Comparison of ENCODE assay signal across 7 mouse cellular contexts in genomic region chr13:45454641-45455040, GRCm38 (mm10). TPM values are rescaled to one million over a fixed set of nuclear protein-coding genes. Genes with fewer than 3 reads are reported as not detected.
DNase-seq lines count a peak whose midpoint lies in the region; ATAC-seq and TF ChIP-seq lines count a peak whose summit lies in the region.

No protein-coding gene starts in this region.

- WGBS in thymus, adult 2 months = 25% methylated on average over 4 of the region's 4 CpGs
- 22% methylated on average over 4 of the region's 4 CpGs for WGBS in heart, embryonic 16.5 days
- 14% methylated on average over 4 of the region's 4 CpGs for WGBS in limb, embryonic 15.5 days

- H3K9ac ChIP-seq in heart, embryonic 16.5 days (ENCODE audit: low read length) = no peak overlapping the region; the same call in 1 of the 2 replicates
- H3K9ac ChIP-seq in limb, embryonic 15.5 days = no peak overlapping the region

- H3K9me3 ChIP-seq in heart, embryonic 16.5 days (replicated peaks; ENCODE audit: control insufficient read depth, low read length) = no peaks in the 10 kb centered on the region; the same call in 1 of the 2 replicates
- no peaks in the 10 kb centered on the region for H3K9me3 ChIP-seq in limb, embryonic 15.5 days

- no peak for DNase-seq in thymus, adult 2 months
- DNase-seq in thymus, postnatal 4 days = no peak
- no peak for DNase-seq in cerebellum, adult 11 months
- DNase-seq in right cerebral cortex, postnatal 10 days (ENCODE audit: low spot score in 2 of 2) = no peak
- no peak for DNase-seq in thymus, postnatal 0 days (ENCODE audit: low spot score)

- no peak for ATAC-seq in heart, embryonic 16.5 days (replicated peaks; ENCODE audit: extremely low read depth, insufficient read depth, low FRiP score)
- ATAC-seq in limb, embryonic 15.5 days (ENCODE audit: insufficient number of reproducible peaks, low FRiP score, low TSS enrichment, low read depth) = no peak

- H3K4me1 ChIP-seq in thymus, adult 2 months (replicated peaks; ENCODE audit: control insufficient read depth, insufficient read depth, low read length) = peaks cover 20% of the 10 kb centered on the region
- peaks cover 17% of the 10 kb centered on the region for H3K4me1 ChIP-seq in heart, embryonic 16.5 days (ENCODE audit: control insufficient read depth, insufficient read depth, low read length)
- H3K4me1 ChIP-seq in limb, embryonic 15.5 days = peaks cover 17% of the 10 kb centered on the region

- no peak for TF ChIP-seq POLR2A in thymus, adult 2 months (IDR thresholded peaks at IDR 0.05; ENCODE audit: control insufficient read depth, extremely low read depth, insufficient read depth, low read length, poor library complexity)

- peak overlapping the region; percentile 48; the same call in 1 of the 2 replicates for H3K27ac ChIP-seq in thymus, adult 2 months (ENCODE audit: control insufficient read depth, insufficient read depth, low read length)
- H3K27ac ChIP-seq in heart, embryonic 16.5 days (ENCODE audit: low read length) = peak overlapping the region; percentile 66
- peak overlapping the region; percentile 51 for H3K27ac ChIP-seq in limb, embryonic 15.5 days

- no peaks in the 10 kb centered on the region for H3K36me3 ChIP-seq in thymus, adult 2 months (ENCODE audit: control insufficient read depth, insufficient read depth, low read length)
- no peaks in the 10 kb centered on the region for H3K36me3 ChIP-seq in heart, embryonic 16.5 days (ENCODE audit: control insufficient read depth, insufficient read depth)
- no peaks in the 10 kb centered on the region for H3K36me3 ChIP-seq in limb, embryonic 15.5 days

- H3K4me3 ChIP-seq in thymus, adult 2 months (ENCODE audit: control insufficient read depth, insufficient read depth, low read length) = no peak overlapping the region
- no peak overlapping the region for H3K4me3 ChIP-seq in heart, embryonic 16.5 days (ENCODE audit: low read length)
- no peak overlapping the region for H3K4me3 ChIP-seq in limb, embryonic 15.5 days

- H3K4me2 ChIP-seq in heart, embryonic 16.5 days (ENCODE audit: low read depth, low read length) = peak overlapping the region; percentile 39
- no peak overlapping the region for H3K4me2 ChIP-seq in limb, embryonic 15.5 days

- TF ChIP-seq CTCF in thymus, adult 2 months (IDR thresholded peaks at IDR 0.05; ENCODE audit: borderline replicate concordance, control insufficient read depth, extremely low read depth, insufficient read depth, low read length, poor library complexity) = no peak

- no peaks in the 10 kb centered on the region for H3K27me3 ChIP-seq in thymus, adult 2 months (ENCODE audit: control insufficient read depth, insufficient read depth, low read length)
- no peaks in the 10 kb centered on the region for H3K27me3 ChIP-seq in heart, embryonic 16.5 days (ENCODE audit: control insufficient read depth, insufficient read depth, low read length)
- no peaks in the 10 kb centered on the region for H3K27me3 ChIP-seq in limb, embryonic 15.5 days

RNA-seq across cellular contexts. Expression of gene Gmpr, which starts 52.6 kb away (rescaled TPM):
- 32.6 and 43.5 TPM in 2 replicates for polyA plus RNA-seq in thymus, adult 2 months (2012; rRNA removed)
- 213 and 219 TPM in 2 replicates for polyA plus RNA-seq in heart, embryonic 16.5 days (2015; fragmentation: Nextera tagmentation; extraction: Ambion mirVana)
- 28.8 and 50.3 TPM in 2 replicates for polyA plus RNA-seq in limb, embryonic 15.5 days (2015; fragmentation: Nextera tagmentation; extraction: Ambion mirVana)
- 78.0 and 79.1 TPM in 2 replicates for polyA plus RNA-seq in thymus, postnatal 0 days (2015; fragmentation: Nextera tagmentation; extraction: Ambion mirVana)
